Mouse (Mus musculus): ENCODE measurements at regions not wholly inside any gene's neighbourhood (a gene's known extent, or its start where the extent isn't known, plus 50 kb on each side); places are given as distances from the start of the nearest gene placed in this dataset.
A peak's percentile ranks its signal among the peaks of the same experiment; 100 is the strongest.

DNA sequence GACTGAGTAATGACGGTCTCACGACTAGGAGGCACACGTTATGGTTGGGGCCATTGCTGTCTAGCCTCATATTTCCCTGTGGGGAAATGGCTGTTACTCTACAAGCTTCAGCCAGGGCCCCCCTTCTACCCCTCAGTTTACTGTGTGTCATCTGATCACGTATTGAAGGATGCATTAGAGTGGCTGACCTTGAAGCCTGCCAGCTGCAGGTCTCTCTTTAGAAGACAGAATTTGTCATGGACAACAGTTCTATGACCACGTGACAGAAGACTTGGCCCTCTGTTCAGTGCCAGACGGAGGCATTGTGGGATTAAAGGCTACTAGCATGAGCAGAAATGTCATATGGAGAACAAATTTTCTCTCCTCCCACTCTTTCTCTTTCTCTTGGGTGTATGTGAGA is 115.6 kb downstream of the Gas1 start:
- no peak for DNase-seq (ENCODE audit: low spot score in 2 of 2)

DNA sequence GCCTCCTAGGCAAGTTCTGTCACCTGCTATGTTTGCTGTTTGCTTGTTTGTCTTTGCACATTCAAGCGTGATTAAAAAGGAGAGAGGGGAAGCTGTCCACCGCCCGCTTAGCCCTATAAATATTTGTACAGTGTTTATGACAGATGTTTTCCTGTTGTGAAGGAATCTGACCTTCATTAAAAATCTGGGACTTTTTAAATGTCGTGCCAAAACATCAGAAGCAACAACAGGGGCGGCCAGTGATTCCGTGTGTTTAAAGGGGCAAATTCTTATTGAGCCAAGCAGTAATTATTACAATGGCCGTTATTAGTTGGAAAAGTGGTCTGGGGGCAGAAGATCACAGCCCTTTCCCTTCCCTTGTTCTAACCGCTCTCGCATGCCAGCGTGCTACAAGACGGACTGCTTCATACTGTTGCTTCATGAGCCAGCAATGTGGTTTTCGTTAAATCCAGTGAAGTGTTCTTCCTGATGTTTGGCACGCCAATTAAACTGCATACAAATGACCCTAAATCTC is 119.3 kb downstream of the Gas1 start:
- no peak for DNase-seq (ENCODE audit: low spot score in 2 of 2)

DNA sequence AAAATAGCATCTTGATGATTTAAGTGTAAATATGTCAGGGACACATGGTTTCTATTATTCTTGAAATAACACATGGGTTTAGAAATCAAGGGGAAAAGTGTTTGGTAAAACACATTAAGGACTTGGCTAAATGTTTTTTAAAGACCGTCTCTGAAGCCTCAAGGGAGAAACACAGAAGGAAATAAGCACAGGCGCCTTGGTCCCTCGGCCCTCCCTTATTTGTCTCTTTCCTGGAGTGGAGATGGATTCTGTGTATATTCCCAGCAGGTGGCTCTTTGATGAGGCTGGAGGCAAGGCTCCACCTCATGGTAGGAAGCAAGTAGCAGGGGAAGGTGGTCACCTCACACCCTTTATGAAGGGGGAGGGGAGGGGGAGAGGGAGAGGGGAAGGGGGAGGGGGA is 122.6 kb downstream of the Gas1 start:
- no peak for DNase-seq (ENCODE audit: low spot score in 2 of 2)

DNA sequence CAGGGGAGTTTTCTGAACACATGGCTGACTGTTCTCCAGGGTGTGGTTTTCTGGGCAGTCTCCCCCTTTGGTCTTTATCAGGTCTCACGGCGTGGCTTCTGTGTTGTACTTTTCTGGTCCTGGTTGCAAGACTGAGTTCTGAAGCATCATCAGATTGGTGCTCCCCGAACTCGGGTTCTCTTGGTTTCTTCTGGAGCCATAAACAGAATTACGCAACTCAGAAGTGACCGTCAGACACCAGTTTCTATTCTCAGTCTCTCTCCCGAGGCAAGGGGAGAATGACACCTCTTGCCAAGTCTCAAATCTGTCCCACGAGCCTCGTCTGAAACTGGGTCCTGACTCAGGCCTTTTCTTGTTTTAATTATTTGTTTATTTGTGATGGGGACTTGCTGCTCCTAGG is 123.1 kb downstream of the Gas1 start:
- no peak for DNase-seq (ENCODE audit: low spot score in 2 of 2)

DNA sequence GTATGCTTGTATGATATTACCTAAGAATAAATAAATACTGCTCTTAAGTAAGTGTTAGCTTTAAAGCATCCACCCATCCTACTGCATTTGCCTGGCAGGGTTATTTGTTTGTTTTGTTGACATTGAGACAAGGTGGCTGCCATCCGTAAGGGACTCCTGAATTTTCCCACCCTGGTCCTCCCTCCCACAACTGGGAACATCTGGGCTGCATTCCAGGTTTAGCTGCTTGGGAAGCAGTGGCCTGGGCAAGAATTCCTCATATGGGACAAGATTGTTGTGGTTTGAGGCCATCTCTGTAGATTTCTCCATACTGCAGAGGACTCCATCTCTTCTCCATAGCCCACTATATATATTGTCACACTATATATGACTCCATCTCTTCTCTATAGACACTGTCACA is 125.3 kb downstream of the Gas1 start:
- no peak for DNase-seq (ENCODE audit: low spot score in 2 of 2)

DNA sequence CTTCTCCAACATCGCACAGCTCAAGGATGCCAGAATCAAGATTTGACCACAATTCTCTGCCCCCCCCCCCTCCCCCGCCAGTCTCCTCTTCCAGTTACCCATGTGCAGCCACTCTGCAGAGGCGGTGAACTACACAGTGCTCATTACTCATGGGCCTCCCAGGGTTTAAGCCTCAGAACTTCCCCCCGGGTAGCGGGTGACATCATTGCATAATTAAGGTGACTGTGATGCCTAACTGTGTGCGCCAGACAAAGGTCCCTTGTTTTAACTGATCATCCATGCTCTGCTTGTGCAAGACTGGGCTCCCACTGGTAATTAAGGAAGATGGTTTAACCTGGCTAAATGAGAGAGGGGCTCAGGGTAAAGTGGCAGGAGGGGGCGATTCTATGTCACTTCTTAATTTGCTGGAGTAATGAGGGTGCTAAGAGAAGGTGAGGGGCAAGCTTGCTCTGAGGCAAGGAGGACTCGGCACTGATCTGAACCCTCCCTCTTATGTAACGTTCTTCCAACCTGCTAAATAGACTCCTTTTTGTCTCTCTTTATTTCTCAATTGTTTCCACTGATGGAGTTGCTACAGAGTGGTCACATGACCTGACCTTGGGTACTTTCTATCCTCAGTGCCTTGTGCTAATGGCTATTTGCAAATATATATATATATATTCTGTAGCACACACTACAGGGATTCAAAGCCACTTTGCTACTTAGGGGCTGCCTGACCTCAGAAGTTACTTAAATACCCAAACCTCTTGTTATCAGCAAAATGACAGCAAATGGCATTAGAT is 126.2 kb downstream of the Gas1 start:
- no peak for DNase-seq (ENCODE audit: low spot score in 2 of 2)

DNA sequence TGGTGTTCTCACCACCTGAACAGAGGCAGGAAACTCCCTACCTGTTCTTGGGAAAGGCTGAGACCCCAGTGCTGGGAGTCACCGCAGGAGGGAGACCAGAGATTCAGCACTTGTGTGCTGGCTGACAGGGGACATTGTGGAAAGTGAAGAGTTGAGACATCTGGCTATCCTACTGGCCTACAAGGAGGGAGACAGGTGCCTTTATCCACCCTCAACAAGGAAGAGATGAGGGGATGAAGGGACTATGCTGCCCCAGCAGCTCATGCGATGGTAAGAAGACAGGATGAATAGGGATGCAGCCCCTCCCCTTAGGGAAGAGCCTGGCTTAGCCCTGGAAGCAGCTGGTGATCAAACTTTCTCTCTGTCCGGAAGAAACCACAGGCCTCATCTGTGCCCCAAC is 127.5 kb downstream of the Gas1 start:
- no peak for DNase-seq (ENCODE audit: low spot score in 2 of 2)

DNA sequence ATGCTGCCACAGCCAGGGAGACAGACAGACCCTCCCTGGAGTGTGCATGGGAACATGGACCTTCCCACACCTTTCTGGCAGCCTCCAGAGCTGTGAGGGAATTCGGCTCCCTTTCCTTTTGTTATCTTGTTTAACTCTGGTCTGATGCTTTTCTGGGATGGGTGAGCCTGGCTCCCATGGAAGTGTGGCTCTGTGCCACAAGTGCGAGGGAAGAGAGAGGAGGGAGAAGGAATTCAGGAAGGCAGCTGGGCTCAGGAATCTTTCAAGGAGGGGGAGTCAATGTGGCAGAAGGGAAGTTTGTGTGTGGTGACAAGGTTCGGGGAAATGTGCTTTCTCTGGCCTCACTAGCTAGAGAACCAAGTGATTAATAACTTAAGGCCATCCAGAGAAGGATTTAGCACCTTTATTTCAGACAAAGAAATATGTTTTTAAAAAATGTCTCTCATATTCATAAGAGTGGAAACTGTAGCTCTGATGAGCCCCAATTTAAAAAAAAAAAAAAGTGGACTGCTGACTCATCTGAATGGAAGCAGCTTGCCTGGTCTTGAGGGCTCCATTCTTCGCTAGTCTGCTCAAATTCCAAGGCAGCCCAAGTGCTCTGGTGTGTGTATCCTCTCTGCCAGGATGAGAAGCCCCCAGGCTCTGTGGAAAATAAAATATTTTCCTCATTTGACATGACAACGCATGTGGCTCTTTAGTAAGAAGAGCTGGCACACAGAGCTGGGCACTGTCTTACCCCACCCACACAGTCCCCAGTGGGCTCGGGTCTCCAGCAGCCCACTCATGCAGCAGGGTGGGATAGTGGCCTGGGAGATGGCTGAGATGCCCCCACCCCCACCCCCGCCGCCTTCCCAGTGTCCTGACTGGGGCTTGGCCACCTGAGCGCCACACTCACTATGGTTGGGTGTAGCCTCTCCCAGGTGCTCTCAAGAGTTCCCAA is 129.1 kb downstream of the Gas1 start:
- peak; percentile 25 to 34 for DNase-seq (ENCODE audit: low spot score in 2 of 2)

DNA sequence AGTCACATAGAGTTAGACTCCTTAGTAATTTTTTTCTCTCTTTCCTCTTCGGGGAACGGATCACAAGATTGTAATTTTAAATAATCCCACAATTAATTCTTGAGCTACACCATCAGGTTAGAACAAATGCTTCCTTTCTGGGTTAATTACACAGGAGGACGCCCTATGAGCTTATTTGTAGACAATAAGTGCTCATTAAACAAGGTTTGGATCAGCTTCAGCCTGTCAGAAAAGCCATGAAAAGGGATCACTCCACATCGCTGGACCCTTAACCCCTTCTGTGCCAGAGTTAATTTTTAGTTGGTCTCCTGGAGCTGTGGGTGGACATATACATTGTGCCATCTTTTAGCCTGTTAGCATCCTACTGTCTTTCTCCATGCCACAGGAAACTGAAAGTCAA is 131.4 kb downstream of the Gas1 start:
- no peak for DNase-seq (ENCODE audit: low spot score in 2 of 2)

DNA sequence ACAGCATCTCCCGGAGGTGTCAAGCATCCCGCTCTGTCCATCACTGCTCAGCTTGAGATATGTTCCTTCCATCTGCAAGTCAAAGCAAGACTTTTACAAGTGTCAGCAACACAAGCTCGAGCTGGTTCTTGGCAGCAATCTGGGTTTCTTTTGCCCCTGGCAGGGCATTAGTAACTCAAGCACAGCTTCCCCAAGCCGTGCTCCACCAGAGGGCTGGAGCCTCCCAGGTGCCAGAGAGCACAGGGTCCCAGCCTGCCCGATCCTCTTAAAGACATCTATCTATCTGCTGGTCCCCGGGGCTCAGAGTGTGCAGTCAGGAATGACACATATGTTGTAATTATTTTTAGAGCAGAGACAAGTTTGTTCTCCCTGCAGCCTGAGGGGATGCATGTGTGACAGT is 132.3 kb downstream of the Gas1 start:
- no peak for DNase-seq (ENCODE audit: low spot score in 2 of 2)

DNA sequence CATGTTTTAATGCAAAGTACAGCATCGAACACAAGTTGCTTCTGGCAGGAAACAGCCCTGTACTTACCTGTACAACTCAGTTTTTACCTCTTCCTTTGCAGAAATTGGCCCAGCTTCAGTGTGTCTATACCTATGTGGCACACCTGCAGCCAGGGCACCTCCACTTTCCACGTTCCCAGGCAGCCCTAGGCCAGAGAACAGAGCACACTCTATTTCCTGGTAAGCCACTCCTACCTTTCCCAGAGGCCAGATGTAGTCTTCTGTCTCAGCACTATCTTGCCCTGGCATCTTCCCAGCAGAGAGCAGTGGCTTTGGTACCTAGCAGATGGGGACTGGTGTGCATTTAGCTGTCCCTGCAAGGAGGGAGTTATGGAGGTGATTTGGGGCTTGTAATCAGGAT is 134.7 kb downstream of the Gas1 start:
- no peak for DNase-seq (ENCODE audit: low spot score in 2 of 2)

DNA sequence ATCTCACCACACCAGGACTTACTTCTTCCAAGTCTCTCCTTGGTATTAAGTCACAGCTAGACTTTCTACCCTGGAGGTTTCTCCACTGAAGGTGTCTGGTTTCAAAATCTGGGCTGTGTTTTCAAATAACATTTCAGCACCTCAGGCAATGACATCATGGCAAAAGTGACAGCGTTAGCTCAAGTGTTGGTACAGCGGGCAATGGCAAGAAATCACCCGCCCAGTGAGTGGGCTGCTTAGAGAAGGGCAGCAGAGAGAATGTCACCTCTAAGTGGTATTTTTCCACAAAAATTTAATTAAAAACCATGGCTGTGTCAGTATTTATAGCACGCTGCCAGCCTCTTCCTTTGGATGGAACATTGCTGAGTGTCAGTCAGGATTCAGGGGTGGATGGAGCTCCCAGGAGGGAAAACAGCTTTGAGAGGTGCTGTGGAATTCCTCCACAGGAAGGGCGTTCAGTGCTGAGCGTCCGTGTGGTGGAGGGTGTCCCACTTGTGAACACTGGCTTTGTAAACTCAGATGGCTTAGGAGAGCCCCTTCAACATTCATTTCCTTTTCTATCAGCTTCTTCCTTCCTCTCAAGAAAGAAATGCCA is 141.5 kb downstream of the Gas1 start:
- DNase-seq (ENCODE audit: low spot score in 2 of 2): no peak

DNA sequence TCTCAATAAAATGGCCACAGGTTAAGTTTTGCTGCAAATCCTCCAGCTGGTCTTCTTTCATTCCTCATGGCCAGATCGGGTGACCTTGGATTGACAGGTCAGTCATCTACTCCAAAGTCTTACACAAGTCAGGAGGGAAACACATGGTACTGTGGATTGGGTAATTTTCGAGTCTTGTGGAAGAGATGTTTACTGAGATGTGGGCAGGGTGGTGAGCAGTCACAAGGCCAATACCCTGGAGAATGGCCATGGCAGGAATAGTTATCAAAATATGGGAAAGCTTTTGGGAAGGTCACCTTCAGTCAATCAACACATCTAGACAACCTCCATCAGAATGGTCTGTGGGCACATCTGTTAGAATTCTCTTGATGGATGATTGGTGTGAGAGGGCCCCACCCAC is 144.0 kb downstream of the Gas1 start:
- no peak for DNase-seq (ENCODE audit: low spot score in 2 of 2)

DNA sequence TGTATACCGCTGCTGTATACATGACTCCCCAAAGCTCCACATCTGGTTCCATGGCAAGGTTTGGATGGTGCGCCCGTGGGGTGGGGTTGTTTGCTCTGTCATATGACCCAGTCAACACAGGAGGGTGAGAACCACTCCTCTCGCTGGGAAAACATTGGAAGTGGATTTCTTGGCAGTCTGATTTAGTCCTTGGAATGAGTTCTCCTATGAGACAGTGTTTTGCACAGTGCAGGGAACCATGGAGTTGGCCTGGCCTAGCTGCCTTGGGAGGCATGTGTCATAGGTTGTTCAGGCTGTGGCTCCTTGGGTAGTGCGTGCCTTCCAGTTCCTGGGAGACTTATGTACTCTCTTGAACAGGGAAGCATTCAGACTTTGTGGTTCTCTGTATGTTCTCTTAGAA is 144.6 kb downstream of the Gas1 start:
- DNase-seq (ENCODE audit: low spot score in 2 of 2): no peak

DNA sequence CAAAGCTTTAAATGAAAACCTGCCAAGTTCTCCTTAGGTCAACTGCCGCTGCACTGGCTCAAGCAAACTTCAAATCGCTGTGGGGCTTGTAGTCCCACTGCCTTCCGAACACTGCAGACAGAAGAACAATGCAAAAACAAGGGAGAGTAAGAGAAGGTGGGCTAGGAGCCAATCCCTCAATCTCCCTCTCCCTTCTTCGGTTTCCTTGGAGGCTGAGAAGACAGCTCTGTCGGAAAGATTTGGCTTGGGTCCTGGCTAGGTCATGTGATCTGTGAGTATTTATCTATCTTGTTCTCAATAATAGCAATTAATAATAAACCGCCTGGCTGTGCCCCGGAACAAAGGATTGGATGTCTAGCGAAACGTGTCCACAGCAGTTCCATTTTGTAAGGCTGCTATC is 147.6 kb downstream of the Gas1 start:
- no peak for DNase-seq (ENCODE audit: low spot score in 2 of 2)

DNA sequence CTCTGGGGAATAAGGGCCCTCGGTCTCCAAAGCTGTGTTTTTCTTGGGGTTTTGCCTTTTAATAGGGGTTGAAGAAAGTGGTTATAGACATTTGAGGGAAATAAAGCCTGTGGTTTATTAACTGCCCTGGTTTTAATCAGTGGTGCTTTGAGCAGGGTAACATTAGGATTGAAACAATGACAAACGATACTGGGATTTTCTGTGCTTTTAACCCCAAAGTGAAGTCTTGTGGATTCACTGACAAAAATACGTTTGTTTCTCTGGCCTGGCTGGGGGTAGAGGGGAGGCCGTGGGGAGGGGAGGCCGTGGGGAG is 157.0 kb downstream of the Gas1 start:
- DNase-seq (ENCODE audit: low spot score in 2 of 2): no peak

DNA sequence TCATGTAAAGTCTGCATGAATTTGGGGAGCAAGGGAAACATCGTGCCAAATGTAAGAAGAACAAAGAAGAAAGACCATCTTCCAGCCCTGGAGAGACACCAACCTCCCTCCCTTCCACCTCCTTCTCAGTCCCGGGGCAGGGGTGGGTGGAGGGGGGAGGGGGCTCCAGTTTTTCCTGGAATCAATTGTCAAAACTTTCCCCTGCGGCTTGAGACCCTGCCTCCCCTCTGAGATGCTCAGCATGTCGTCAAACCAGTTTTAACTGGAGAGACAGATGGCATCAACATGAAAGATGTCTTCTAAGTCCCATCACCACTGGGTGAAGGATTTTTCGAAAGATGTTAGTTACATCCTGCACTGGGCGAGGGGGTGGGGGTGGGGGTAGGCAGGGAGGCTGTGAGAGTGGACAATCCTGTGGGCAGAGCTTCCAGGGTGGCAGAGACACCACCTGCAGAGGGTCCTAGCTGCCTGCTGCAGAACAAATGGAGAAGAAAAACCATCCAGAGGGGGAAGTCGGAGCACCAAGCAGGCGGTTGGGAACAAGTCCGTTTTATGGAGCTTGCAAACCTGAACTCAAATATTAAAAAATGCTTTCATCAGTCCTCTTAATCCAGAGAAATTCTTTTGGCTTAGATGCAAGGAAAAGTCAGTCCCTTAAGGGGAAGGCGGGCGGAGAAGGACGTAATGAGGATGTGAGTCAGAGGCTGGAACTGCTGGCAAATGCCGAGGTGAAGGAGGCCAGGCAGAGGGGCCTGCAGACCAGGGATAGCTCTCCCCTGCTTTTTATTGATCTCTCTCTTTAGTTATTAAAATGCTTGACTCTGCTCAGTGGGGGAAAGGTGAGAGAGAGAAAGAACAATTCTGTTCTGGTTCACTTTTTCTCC is 157.6 kb downstream of the Gas1 start:
- DNase-seq (ENCODE audit: low spot score in 2 of 2): no peak

DNA sequence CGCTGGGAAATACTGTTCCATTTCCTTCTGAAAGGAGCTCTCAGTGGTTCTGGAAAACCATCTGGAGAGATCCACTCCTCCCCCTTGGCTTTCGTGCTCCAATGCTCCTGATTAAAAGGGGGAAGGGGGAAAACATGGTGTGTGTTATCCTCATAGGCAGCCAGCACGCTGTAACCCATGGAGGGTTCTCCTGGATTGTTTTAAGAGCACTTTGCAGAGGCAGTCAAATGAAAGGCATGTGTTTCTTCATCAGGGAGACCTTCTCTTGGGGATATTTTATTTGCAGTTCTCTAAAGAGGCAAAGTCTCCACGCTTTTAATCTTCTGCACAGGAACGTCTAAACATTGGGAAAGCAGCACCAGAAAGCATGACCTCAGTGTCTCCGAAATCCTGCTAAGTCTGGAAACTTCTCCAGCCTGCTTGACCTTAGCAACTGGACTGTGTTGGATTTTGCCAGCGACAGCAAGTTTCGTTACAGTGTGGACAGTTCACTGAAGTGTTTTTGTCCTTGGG is 161.3 kb downstream of the Gas1 start:
- DNase-seq (ENCODE audit: low spot score in 2 of 2): no peak

DNA sequence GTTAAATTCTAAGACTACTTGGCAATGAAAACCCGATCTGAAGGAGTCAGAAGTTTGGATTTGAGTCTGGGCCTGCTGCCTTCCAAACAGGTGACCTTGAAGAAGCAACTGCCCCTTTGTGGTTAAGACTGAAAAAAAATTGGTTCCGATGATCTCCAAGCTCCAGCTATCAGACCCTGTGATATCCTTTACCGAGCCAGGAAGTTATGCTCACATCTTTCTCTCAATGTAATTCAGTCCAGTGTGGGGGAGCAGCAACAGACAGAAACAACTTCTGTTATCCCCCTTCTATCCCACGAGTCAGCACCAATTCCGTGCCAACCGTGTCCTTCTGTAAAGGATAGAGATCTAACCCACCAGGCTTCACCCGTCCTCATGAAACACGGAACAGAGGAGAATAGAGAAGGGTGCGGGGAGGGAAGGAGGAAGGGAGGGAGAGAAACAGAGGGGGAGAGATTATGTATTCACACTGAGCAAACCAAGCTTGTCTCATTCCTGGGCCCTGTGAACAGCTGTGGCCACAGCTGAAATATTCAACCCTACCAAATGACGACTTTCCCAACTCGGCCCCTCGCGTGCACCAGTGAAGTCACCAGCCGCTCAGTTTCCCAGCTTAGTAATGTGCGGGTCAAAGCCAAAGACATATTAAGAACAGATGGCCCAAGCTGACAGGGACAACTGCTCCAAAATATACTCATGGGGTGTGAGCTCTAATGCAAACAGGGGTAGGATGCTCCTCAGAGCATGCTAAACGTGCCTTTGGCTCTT is 164.9 kb downstream of the Gas1 start:
- DNase-seq (ENCODE audit: low spot score in 2 of 2): no peak

DNA sequence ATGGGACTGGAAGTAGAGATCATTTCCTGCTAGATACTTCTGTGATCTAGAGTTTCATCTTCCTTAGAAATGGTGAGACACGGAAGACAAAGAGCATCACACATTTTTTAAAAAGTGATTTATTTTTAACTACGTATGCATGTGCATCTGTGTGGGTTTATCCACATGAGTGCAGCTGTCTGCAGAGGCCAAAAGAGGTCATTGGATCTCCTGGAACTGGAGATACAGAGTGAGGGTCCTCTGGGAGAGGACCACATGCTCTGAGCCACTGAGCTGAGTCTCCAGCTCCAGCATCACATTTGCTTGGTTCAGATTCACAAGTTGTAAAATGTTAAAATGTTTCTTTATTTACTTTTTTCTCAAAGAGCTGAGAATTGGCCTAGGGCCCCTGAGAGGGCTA is 166.1 kb downstream of the Gas1 start:
- no peak for DNase-seq (ENCODE audit: low spot score in 2 of 2)

DNA sequence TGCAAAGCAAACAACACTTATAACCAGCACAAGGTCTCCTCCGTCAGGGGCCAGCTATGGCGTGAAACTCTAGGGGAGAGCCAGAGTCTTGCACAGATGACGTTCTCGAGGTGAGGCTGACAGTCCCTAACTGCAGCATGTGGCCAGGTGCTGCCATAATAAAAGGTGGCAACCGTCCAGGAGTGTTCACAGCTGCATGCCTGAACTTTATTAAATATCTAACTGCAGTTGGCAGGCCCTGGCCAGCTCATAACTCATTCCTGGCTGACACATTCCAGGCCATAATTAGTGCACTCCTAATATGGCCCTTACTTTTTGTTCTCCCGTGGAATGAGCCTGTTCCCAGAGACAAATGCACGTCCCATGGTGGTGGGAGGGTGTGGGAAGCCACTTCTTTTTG is 169.6 kb downstream of the Gas1 start:
- no peak for DNase-seq (ENCODE audit: low spot score in 2 of 2)

Data from frontal cortex, postnatal 25 days (tissue).